7 mouse cellular contexts compared by ENCODE assay signal in genomic region chr17:23192453-23193379, GRCm38 (mm10). TPM values are rescaled to one million over a fixed set of nuclear protein-coding genes. Genes with fewer than 3 reads are reported as not detected.
DNase-seq lines count a peak whose midpoint lies in the region; ATAC-seq lines count a peak whose summit lies in the region.

TSS of gene Zfp40 (minus strand) at chr17:23193252.

- H3K36me3 ChIP-seq in intestine, embryonic 15.5 days, result no peaks in the 10 kb centered on the region
- H3K36me3 ChIP-seq in midbrain, embryonic 10.5 days, result peaks cover 17% of the 10 kb centered on the region

- peak; percentile 94 for DNase-seq in adrenal gland, adult 2 months
- peak; percentile 87 for DNase-seq in embryo, embryonic 11.5 days (ENCODE audit: low read depth, low spot score)
- peak; percentile 85 to 88 for DNase-seq in gastrocnemius, postnatal 36 days
- DNase-seq in left cerebral cortex, postnatal 25 days (ENCODE audit: low spot score in 2 of 2), result peak; percentile 91 to 95
- peak; percentile 86 for DNase-seq in midbrain, embryonic 10.5 days (ENCODE audit: low spot score)
- DNase-seq in right cerebral cortex, postnatal 4 days, result peak; percentile 92

- no peaks in the 10 kb centered on the region for H3K9me3 ChIP-seq in intestine, embryonic 15.5 days
- no peaks in the 10 kb centered on the region for H3K9me3 ChIP-seq in midbrain, embryonic 10.5 days (replicated peaks)

- peak within 1 kb of the TSS; percentile 74 for H3K27ac ChIP-seq in intestine, embryonic 15.5 days
- H3K27ac ChIP-seq in midbrain, embryonic 10.5 days (replicated peaks), result peak within 1 kb of the TSS; percentile 91

- peak within 1 kb of the TSS; percentile 56 for H3K9ac ChIP-seq in intestine, embryonic 15.5 days

- WGBS in intestine, embryonic 15.5 days, result 3% methylated on average over 27 of the region's 27 CpGs
- WGBS in midbrain, embryonic 10.5 days, result 6% methylated on average over 27 of the region's 27 CpGs

- peak; percentile 100 for ATAC-seq in intestine, embryonic 15.5 days

- H3K4me2 ChIP-seq in intestine, embryonic 15.5 days (replicated peaks), result peak within 1 kb of the TSS; percentile 74

- intact Hi-C loops in gastrocnemius, postnatal 36 days (cut with DNase I), result loop anchor here (10.0 kb wide), 1 partner anchor 352 kb away; no protein-coding TSS in a partner anchor
- intact Hi-C loops in left cerebral cortex, postnatal 25 days (cut with DNase I), result loop anchor here (5.0 kb wide), 2 partner anchors 355 to 455 kb away; no protein-coding TSS in a partner anchor

- no peaks in the 10 kb centered on the region for H3K4me1 ChIP-seq in intestine, embryonic 15.5 days (replicated peaks)
- peaks cover 10% of the 10 kb centered on the region for H3K4me1 ChIP-seq in midbrain, embryonic 10.5 days

- H3K4me3 ChIP-seq in intestine, embryonic 15.5 days (replicated peaks), result peak within 1 kb of the TSS; percentile 58
- H3K4me3 ChIP-seq in midbrain, embryonic 10.5 days, result peak within 1 kb of the TSS; percentile 67

- H3K27me3 ChIP-seq in intestine, embryonic 15.5 days (replicated peaks), result no peaks in the 10 kb centered on the region
- H3K27me3 ChIP-seq in midbrain, embryonic 10.5 days (ENCODE audit: low read depth, poor library complexity, severe bottlenecking), result no peaks in the 10 kb centered on the region

RNA-seq across cellular contexts. Expression of gene Zfp40, which starts in this region (rescaled TPM):
- 1 to 10 TPM; 6.3 to 7.6 TPM for total RNA-seq in adrenal gland, adult 2 months (2021)
- polyA plus RNA-seq in adrenal gland, adult 2 months (2012; rRNA removed), result 0.22 and 0.49 TPM in 2 replicates
- 1 to 10 TPM; 2.0 TPM for total RNA-seq in gastrocnemius, postnatal 36 days (2021)
- polyA plus RNA-seq in intestine, embryonic 15.5 days (2015; fragmentation: Nextera tagmentation; extraction: Ambion mirVana), result 7.2 and 8.3 TPM in 2 replicates
- 10 to 100 TPM; 21.2 to 27.5 TPM for total RNA-seq in left cerebral cortex, postnatal 25 days (2021)
- polyA plus RNA-seq in midbrain, embryonic 10.5 days (2016; fragmentation: Nextera tagmentation; extraction: Ambion mirVana), result 12.8 and 16.5 TPM in 2 replicates

Comparison
In these comparisons a context has a peak if more than half of its experiments do, and no peak if none do; other contexts are left out.
1. Peak in every context shown above with its lines: DNase-seq, ATAC-seq, H3K4me3 ChIP-seq and H3K27ac ChIP-seq.